Mouse (Mus musculus): ENCODE data around the gene Zfp503. TPM values are rescaled to one million over a fixed set of nuclear protein-coding genes. Genes with fewer than 3 reads are reported as not detected.

Zfp503 gene
- total and polyA plus RNA-seq, 3 experiments: 0.96 to 2.1 TPM; not detected in 1

DNA sequence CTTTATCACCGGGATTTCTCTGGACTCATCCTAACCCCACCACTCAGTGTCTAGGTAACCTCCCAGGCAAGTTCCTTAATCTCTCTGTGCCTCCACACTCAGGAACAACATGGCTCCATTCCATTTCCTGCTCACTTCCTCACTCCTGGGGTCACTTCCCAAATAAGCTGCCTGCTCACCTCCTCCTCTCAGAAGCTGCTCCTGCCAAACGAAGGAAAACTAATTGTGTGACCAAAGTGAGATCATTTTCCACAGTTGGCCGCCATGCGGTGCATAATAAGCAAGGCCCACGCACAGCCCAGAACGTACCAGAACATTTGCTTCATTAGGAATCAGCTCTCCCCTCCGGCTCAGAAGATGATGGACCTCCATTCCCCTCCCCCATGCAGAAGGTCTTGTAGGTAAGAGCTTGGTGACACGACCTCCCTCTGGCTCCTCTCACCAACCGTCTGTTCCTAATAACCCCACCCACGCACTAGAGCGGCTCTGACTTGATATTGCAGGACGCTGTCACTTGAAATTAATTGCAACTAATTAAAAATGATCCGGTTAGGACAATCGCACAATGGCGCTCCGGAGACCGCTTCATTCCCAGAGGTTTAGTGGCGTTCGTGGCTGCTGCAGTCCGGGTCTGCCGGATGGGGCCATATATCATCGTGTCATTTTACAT is 26.9 kb downstream of the Zfp503 start:
- H3K9me3 ChIP-seq (replicated peaks; ENCODE audit: insufficient read depth, low read length): no peaks in the 10 kb centered on the region
- no peak overlapping the region for H3K27ac ChIP-seq (ENCODE audit: control insufficient read depth, low read depth, low read length)
- no peak overlapping the region for H3K9ac ChIP-seq (ENCODE audit: control insufficient read depth, low read depth, low read length, poor library complexity, severe bottlenecking)
- H3K27me3 ChIP-seq (ENCODE audit: control insufficient read depth in 1 of 2, insufficient read depth in 2 of 2, low read length in 2 of 2): no peaks in the 10 kb centered on the region
- no peak for DNase-seq (ENCODE audit: low read depth, low spot score)
- TF ChIP-seq ZKSCAN1 (IDR thresholded peaks at IDR 0.05; ENCODE audit: low read depth, low read length): no peak
- no peak for TF ChIP-seq E2F4 (IDR thresholded peaks at IDR 0.05; ENCODE audit: borderline replicate concordance, low read depth, low read length)
- no peak for TF ChIP-seq ZNF384 (IDR thresholded peaks at IDR 0.05; ENCODE audit: low read depth, low read length)
- TF ChIP-seq TCF12 (IDR thresholded peaks at IDR 0.05; ENCODE audit: low read depth, low read length): no peak
- no peak for TF ChIP-seq TBP (IDR thresholded peaks at IDR 0.05; ENCODE audit: low read depth, low read length)
- TF ChIP-seq CTCF (IDR thresholded peaks at IDR 0.05 in 2 of 3, conservative IDR thresholded peaks at IDR 0.05 in 1 of 3; ENCODE audit: control insufficient read depth in 1 of 3, insufficient read depth in 1 of 3, low read depth in 2 of 3, low read length in 3 of 3, poor library complexity in 1 of 3, severe bottlenecking in 1 of 3): no peak
- no peak for TF ChIP-seq EP300 (IDR thresholded peaks at IDR 0.05; ENCODE audit: low read depth in 1 of 2, low read length in 2 of 2)
- no peak for TF ChIP-seq USF2 (IDR thresholded peaks at IDR 0.05; ENCODE audit: borderline replicate concordance in 1 of 2, insufficient read depth in 1 of 2, low read depth in 1 of 2, low read length in 2 of 2)
- no peak for TF ChIP-seq CHD1 (IDR thresholded peaks at IDR 0.05; ENCODE audit: low read depth, low read length)
- TF ChIP-seq RAD21 (IDR thresholded peaks at IDR 0.05; ENCODE audit: low read depth, low read length): no peak
- no peak for TF ChIP-seq ZC3H11A (IDR thresholded peaks at IDR 0.05; ENCODE audit: low read depth, low read length)
- TF ChIP-seq MYB (IDR thresholded peaks at IDR 0.05; ENCODE audit: low read depth, low read length): no peak
- no peak for TF ChIP-seq NELFE (IDR thresholded peaks at IDR 0.05; ENCODE audit: low read depth, low read length)
- no peak for TF ChIP-seq POLR2AphosphoS2 (IDR thresholded peaks at IDR 0.05; ENCODE audit: low read length)
- no peak for TF ChIP-seq MAX (IDR thresholded peaks at IDR 0.05; ENCODE audit: low read length)
- TF ChIP-seq CHD2 (IDR thresholded peaks at IDR 0.05; ENCODE audit: low read length): no peak
- no peak for TF ChIP-seq HCFC1 (IDR thresholded peaks at IDR 0.05; ENCODE audit: low read depth, low read length)
- no peak for TF ChIP-seq BHLHE40 (IDR thresholded peaks at IDR 0.05; ENCODE audit: borderline replicate concordance, low read depth, low read length)
- H3K79me2 ChIP-seq (ENCODE audit: control insufficient read depth, insufficient read depth, low read length, poor library complexity): no peaks in the 10 kb centered on the region
- H3K4me3 ChIP-seq (ENCODE audit: control insufficient read depth in 1 of 2, insufficient read depth in 1 of 2, low read depth in 2 of 2, low read length in 2 of 2): no peak overlapping the region
- H3K4me1 ChIP-seq (ENCODE audit: control insufficient read depth in 1 of 2, insufficient read depth in 2 of 2, low read length in 2 of 2): no peaks in the 10 kb centered on the region
- no peaks in the 10 kb centered on the region for H3K36me3 ChIP-seq (ENCODE audit: control insufficient read depth in 1 of 2, insufficient read depth in 2 of 2, low read length in 2 of 2)

DNA sequence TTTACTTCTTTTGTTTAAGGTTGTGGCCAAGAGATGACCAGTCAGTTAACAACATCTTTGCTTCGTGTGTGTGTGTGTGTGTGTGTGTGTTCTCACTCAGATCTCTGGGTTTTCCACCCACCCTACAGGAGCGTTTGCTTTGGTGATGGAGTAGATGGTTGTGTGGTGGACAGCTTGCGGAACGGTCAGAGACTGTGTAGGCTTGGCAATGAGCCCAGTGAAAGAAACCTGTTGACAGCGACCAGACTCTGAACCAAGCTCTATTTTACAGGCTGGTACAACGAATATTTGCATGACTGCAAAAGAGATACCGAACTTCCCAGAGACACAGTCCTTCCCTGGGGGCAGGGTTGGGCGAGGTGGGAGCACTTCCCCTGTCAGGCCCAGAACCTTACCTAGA is 30.2 kb downstream of the Zfp503 start:
- Histone ChIP-seq H3K79me2 (ENCODE audit: control insufficient read depth, insufficient read depth, low read length, poor library complexity) (no peaks in the 10 kb centered on the region), H3K9me3 (replicated peaks; ENCODE audit: insufficient read depth, low read length) (no peaks in the 10 kb centered on the region), H3K27ac (ENCODE audit: control insufficient read depth, low read depth, low read length) (no peak overlapping the region), H3K36me3 (ENCODE audit: control insufficient read depth in 1 of 2, insufficient read depth in 2 of 2, low read length in 2 of 2) (no peaks in the 10 kb centered on the region), H3K4me1 (ENCODE audit: control insufficient read depth in 1 of 2, insufficient read depth in 2 of 2, low read length in 2 of 2) (no peaks in the 10 kb centered on the region), H3K4me3 (ENCODE audit: control insufficient read depth in 1 of 2, insufficient read depth in 1 of 2, low read depth in 2 of 2, low read length in 2 of 2) (no peak overlapping the region), H3K27me3 (ENCODE audit: control insufficient read depth in 1 of 2, insufficient read depth in 2 of 2, low read length in 2 of 2) (no peaks in the 10 kb centered on the region), H3K9ac (ENCODE audit: control insufficient read depth, low read depth, low read length, poor library complexity, severe bottlenecking) (no peak overlapping the region)
- DNase-seq (ENCODE audit: low read depth, low spot score): no peak
- TF ChIP-seq SMC3 (IDR thresholded peaks at IDR 0.05; ENCODE audit: low read depth, low read length) (no peak), ZKSCAN1 (IDR thresholded peaks at IDR 0.05; ENCODE audit: low read depth, low read length) (no peak), POLR2AphosphoS2 (IDR thresholded peaks at IDR 0.05; ENCODE audit: low read length) (no peak), POLR2A (IDR thresholded peaks at IDR 0.05; ENCODE audit: control insufficient read depth in 1 of 2, insufficient read depth in 1 of 2, low read depth in 1 of 2, low read length in 2 of 2, poor library complexity in 1 of 2) (no peak), USF2 (IDR thresholded peaks at IDR 0.05; ENCODE audit: borderline replicate concordance in 1 of 2, insufficient read depth in 1 of 2, low read depth in 1 of 2, low read length in 2 of 2) (no peak), E2F4 (IDR thresholded peaks at IDR 0.05; ENCODE audit: borderline replicate concordance, low read depth, low read length) (no peak), CHD1 (IDR thresholded peaks at IDR 0.05; ENCODE audit: low read depth, low read length) (no peak), EP300 (IDR thresholded peaks at IDR 0.05; ENCODE audit: low read depth in 1 of 2, low read length in 2 of 2) (no peak), ZNF384 (IDR thresholded peaks at IDR 0.05; ENCODE audit: low read depth, low read length) (no peak), NELFE (IDR thresholded peaks at IDR 0.05; ENCODE audit: low read depth, low read length) (no peak)

All from MEL (cell line).